17 mouse cellular contexts compared by ENCODE assay signal in the genomic region with DNA sequence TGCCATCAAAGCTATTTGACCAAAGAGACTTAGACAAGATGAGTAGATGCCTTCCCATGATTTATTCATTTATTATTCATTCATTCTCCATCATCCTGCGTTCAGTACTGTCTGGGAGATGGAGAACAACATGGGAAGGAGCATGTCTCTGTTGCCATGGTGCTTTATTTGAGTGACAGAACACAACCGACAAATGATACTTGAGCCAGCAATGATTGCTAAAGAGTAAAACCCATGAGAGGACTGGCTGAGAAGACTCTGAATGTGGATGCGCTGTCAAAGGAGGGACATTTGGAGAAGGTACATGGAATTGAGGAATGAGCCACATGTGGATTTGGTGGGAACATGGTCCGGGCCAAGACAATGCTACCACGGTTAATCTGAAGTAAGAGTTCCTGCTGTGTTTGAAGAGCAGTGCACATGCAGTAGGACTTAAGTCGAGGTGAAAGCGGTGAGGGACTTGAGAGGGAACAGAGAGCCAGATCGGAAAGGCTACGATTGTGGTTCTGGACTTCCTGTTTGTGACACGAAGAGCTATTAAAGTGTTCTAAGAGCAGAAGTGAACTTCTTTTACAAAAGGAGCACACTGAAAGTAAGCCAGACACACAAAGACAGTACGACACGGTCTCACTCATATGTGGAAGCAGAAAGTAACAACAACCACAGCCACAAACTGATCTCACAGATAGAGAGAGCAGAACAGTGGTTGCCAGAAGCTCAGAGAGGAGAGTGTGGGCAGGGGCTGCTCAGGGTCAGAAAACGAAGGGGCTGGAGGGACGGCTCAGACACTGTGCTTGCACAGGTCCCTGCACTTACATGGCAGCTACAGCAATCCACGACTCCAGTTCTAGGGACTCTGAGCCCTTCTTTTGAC. TPM values are rescaled to one million over a fixed set of nuclear protein-coding genes. Genes with fewer than 3 reads are reported as not detected.
A peak's percentile ranks its signal among the peaks of the same experiment; 100 is the strongest.
DNase-seq lines count a peak whose midpoint lies in the region; ATAC-seq and TF ChIP-seq lines count a peak whose summit lies in the region.
"Had no signal": no experiment of that assay in that cellular context is flagged by ENCODE, and none has a peak within 500 bp of the region (broad histone marks: within the 10 kb centered on the region; RNA-seq: fewer than 3 reads in every experiment).

No protein-coding gene starts in this region.

- TF ChIP-seq CTCF in spleen, adult 2 months (IDR thresholded peaks at IDR 0.05; ENCODE audit: extremely low read depth, insufficient read depth, insufficient read length, insufficient replicate concordance), result no peak

- intact Hi-C loops in left cerebral cortex, postnatal 4 days (cut with DNase I), result no loop called here

- peak in 1 of 2 experiments; percentile 50 for DNase-seq in spleen, adult 2 months (ENCODE audit: low read depth in 1 of 2, low spot score in 2 of 2)
- no peak for DNase-seq in spleen, adult 12 weeks (ENCODE audit: low spot score)
- DNase-seq in left cerebral cortex, postnatal 4 days, result no peak
- no peak for DNase-seq in left cerebral cortex, adult 8-10 months (ENCODE audit: low spot score in 2 of 2)
- DNase-seq: adrenal gland, postnatal 10 days; cerebellum, adult 11 months; gastrocnemius, postnatal 14 days; lung, postnatal 10 days; thymus, postnatal 4 days had no signal

- peak overlapping the region; percentile 22; the same call in 1 of the 2 replicates for H3K4me3 ChIP-seq in spleen, adult 2 months (ENCODE audit: extremely low read depth, insufficient read depth, insufficient read length)
- H3K4me3 ChIP-seq in liver, embryonic 15.5 days (replicated peaks), result no peak overlapping the region
- H3K4me3 ChIP-seq in intestine, embryonic 16.5 days (ENCODE audit: low read length), result no peak overlapping the region
- H3K4me3 ChIP-seq: limb, embryonic 12.5 days had no signal

- H3K4me2 ChIP-seq in liver, embryonic 15.5 days, result peak overlapping the region; percentile 25; the same call in 1 of the 2 replicates
- H3K4me2 ChIP-seq in intestine, embryonic 16.5 days (ENCODE audit: low read depth, low read length), result no peak overlapping the region
- H3K4me2 ChIP-seq: limb, embryonic 12.5 days had no signal

- H3K9ac ChIP-seq in liver, embryonic 15.5 days, result no peak overlapping the region
- H3K9ac ChIP-seq in intestine, embryonic 16.5 days (ENCODE audit: low read depth, low read length), result no peak overlapping the region
- H3K9ac ChIP-seq: limb, embryonic 12.5 days had no signal

- peaks cover 16% of the 10 kb centered on the region; the same call in 1 of the 2 replicates for H3K4me1 ChIP-seq in spleen, adult 2 months (ENCODE audit: control insufficient read depth, insufficient read depth, insufficient read length)
- no peaks in the 10 kb centered on the region for H3K4me1 ChIP-seq in liver, embryonic 15.5 days (replicated peaks)
- peaks cover 4% of the 10 kb centered on the region; the same call in 1 of the 2 replicates for H3K4me1 ChIP-seq in intestine, embryonic 16.5 days (ENCODE audit: control insufficient read depth, insufficient read depth, low read length)
- H3K4me1 ChIP-seq: limb, embryonic 12.5 days had no signal

- TF ChIP-seq POLR2A in spleen, adult 2 months (IDR thresholded peaks at IDR 0.05; ENCODE audit: low read depth, low read length), result peak; percentile 46; the same call in 1 of the 2 replicates

- peak overlapping the region; percentile 88 for H3K27ac ChIP-seq in spleen, adult 2 months (ENCODE audit: insufficient read depth, low read length)
- H3K27ac ChIP-seq in liver, embryonic 15.5 days (replicated peaks), result no peak overlapping the region
- H3K27ac ChIP-seq in intestine, embryonic 16.5 days (ENCODE audit: low read length), result no peak overlapping the region
- H3K27ac ChIP-seq: kidney, postnatal 0 days; limb, embryonic 12.5 days had no signal

- no peaks in the 10 kb centered on the region for H3K27me3 ChIP-seq in spleen, adult 2 months (ENCODE audit: control insufficient read depth, insufficient read depth, low read length)
- no peaks in the 10 kb centered on the region for H3K27me3 ChIP-seq in liver, embryonic 15.5 days
- H3K27me3 ChIP-seq in intestine, embryonic 16.5 days (replicated peaks; ENCODE audit: control insufficient read depth, insufficient read depth, low read length), result no peaks in the 10 kb centered on the region
- H3K27me3 ChIP-seq: limb, embryonic 12.5 days had no signal

- H3K9me3 ChIP-seq in liver, embryonic 15.5 days (replicated peaks), result no peaks in the 10 kb centered on the region
- H3K9me3 ChIP-seq in intestine, embryonic 16.5 days (ENCODE audit: control insufficient read depth, low read length), result no peaks in the 10 kb centered on the region
- H3K9me3 ChIP-seq: limb, embryonic 12.5 days had no signal

- peak; percentile 29 for ATAC-seq in activated CD4-positive, CD25-positive, alpha-beta regulatory T cell, adult 4 months
- ATAC-seq in liver, embryonic 15.5 days (ENCODE audit: insufficient read depth), result no peak
- peak; percentile 62 for ATAC-seq in neutrophil, adult 5-6 weeks (ENCODE audit: extremely low read depth, insufficient number of reproducible peaks, low FRiP score, poor library complexity, severe bottlenecking)
- ATAC-seq in intestine, embryonic 16.5 days, result no peak
- ATAC-seq: forebrain, embryonic 16.5 days; hindbrain, embryonic 16.5 days had no signal

- no peaks in the 10 kb centered on the region for H3K36me3 ChIP-seq in spleen, adult 2 months (ENCODE audit: control insufficient read depth, insufficient read depth, low read length)
- no peaks in the 10 kb centered on the region for H3K36me3 ChIP-seq in liver, embryonic 15.5 days (replicated peaks)
- no peaks in the 10 kb centered on the region for H3K36me3 ChIP-seq in intestine, embryonic 16.5 days (ENCODE audit: control insufficient read depth, insufficient read depth, low read length)
- H3K36me3 ChIP-seq: limb, embryonic 12.5 days had no signal

- WGBS in spleen, adult 2 months, result 26% methylated on average over 15 of the region's 15 CpGs
- WGBS in liver, embryonic 15.5 days (ENCODE audit: insufficient replicate concordance), result 26% methylated on average over 15 of the region's 15 CpGs
- WGBS in intestine, embryonic 16.5 days, result 82% methylated on average over 15 of the region's 15 CpGs

RNA-seq across cellular contexts. Expression of a gene that starts 14.3 kb away (rescaled TPM):
- polyA plus RNA-seq in spleen, adult 2 months (2012; rRNA removed), result 46.2 and 53.6 TPM in 2 replicates
- polyA plus RNA-seq in activated CD4-positive, CD25-positive, alpha-beta regulatory T cell, adult 4 months (2017; shearing (Covaris generic)), result 10 to 100 TPM; 55.7 to 63.1 TPM
- 14.1 and 14.8 TPM in 2 replicates for polyA plus RNA-seq in liver, embryonic 15.5 days (2015; fragmentation: Nextera tagmentation; extraction: Ambion mirVana)
- 191 and 209 TPM in 2 replicates for total RNA-seq in neutrophil, adult 5-6 weeks (2017)
- 31.9 and 34.3 TPM in 2 replicates for polyA plus RNA-seq in intestine, embryonic 16.5 days (2015; fragmentation: Nextera tagmentation; extraction: Ambion mirVana)
- total RNA-seq in left cerebral cortex, postnatal 4 days (2021), result 100 to 1,000 TPM; 183 to 192 TPM
- total RNA-seq in left cerebral cortex, adult 8-10 months (2022), result 100 to 1,000 TPM; 173 to 210 (median 192) TPM

Comparison
In these comparisons a context has a peak if more than half of its experiments do, and no peak if none do; other contexts are left out.
1. ATAC-seq: peak in activated CD4-positive, CD25-positive, alpha-beta regulatory T cell, adult 4 months (single experiment) and neutrophil, adult 5-6 weeks (single experiment); none in liver, embryonic 15.5 days (single experiment) and intestine, embryonic 16.5 days (single experiment).